Mouse (Mus musculus) cerebellum, postnatal 14 days (tissue): ENCODE results near the gene Armt1.

ENCODE experiments used
- DNase-seq, 2 experiments: peaks; one replicate each; pipeline ENCODE4 v3.0.0; 2021; ENCODE audit warnings: mixed read lengths in 2 of 2

The Armt1 gene

DNA sequence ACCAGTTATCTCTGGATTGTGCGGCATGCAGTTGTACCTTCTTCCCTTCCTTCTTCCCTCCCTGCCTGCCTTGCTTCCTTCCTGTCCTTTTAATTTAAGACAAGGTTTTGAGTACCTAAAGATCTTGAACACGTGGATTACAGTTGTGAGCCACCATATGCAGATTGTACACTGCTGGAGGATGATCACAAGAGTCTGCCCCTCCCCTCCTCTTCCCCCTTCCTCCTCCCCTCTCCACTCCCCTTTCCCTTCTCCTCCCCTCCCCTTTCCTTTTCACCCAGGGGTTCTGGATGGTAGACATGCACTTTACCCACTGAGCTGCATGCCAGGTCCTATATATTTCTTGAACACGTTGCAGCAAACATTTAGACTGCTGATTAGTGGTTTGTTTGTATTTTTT is 3.1 kb downstream of the Armt1 start:
- no peak for DNase-seq

DNA sequence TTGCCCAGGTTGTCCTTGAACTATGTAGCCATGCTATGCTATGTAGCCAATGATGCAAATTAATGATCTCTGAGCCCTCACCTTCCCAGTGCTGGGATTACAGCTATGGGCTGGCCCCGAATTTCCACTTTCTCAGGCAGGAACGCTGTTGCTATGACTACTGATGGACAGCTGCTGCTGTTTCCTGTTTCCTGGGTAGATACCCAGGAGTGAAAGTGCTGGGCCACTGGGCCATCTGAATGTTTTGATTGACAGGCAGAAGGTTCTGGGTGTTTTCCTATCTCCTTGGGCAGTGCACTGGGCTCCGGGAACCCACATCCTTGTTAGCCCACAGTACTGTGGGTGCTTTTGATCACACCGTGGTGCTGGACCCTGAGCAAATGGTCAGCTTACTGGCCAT is 24.1 kb downstream of the Armt1 start:
- DNase-seq, result no peak

DNA sequence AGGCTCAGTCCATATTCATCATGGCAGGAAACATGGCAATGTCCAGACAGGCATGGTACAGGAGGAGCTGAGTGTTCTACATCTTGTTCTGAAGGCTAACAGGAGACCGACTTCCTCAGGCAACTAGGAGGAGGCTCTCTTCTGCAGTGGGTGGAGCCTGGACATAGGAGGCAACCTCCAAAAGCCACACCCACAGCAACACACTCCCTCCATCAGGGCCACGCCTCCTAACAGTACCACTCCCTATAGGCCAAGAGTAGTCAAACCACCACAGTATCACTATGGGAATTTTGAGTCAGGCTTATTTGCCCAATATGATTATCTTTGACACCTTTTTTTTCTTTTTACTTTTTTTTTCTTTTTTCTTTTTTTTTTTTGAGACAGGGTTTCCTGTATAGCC is 27.9 kb downstream of the Armt1 start:
- DNase-seq, result no peak

DNA sequence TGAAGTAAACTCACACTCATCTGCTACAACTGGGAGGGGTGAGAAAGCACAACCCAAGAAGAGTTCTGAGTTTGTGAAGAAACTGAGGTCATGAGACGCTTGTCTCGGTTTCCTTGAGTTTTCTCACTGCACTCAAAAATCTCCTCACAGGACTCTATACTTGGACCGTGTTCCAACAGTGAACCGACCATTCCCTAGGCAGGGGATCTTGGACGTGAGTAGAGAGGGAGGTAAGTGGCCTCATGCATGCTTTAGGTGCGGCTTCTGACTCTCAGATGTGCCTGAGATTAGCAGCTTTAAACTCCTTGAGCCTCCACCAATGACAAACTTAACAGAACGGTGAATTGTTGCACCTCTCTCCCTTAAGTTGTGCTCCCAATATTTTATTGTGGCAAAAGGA is 33.5 kb downstream of the Armt1 start:
- no peak for DNase-seq

DNA sequence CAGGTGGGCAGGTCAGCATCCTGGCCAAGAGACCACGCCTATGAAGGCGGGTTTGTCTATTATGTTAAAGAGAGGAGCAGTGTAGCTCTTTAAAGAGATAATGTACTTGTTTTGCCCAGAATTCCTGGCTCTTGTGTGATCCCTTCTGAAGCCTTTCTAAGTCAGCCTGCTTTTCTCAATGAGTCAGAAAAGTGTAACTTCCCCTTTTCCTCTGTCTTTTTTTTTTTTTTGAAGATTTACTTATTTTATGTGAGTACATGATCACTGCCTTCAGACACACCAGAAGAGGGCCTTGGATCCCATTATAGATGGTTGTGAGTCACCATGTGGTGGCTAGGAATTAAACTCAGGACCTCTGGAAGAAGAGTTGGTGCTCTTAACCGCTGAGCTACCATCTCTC is 37.1 kb downstream of the Armt1 start:
- no peak for DNase-seq

DNA sequence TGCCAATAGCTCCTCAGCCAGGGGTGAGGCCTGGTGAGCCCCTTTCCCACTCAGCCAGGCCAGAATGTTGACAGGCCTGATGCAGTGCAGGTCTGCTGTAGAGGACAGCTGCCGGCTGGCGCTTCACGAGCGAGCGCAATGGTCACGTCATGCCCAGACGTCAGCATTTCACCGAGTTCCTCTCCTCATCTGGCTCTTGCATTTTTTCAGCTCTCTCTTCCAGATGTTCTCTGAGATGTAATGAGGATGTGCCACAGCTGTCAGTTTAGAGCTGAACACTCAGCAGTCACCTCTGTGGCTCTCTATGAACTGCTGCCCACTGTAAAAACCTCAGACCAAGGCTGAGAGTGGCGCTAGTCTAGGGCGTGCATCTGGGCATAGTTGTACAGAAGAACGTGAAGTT is 41.3 kb downstream of the Armt1 start:
- no peak for DNase-seq

DNA sequence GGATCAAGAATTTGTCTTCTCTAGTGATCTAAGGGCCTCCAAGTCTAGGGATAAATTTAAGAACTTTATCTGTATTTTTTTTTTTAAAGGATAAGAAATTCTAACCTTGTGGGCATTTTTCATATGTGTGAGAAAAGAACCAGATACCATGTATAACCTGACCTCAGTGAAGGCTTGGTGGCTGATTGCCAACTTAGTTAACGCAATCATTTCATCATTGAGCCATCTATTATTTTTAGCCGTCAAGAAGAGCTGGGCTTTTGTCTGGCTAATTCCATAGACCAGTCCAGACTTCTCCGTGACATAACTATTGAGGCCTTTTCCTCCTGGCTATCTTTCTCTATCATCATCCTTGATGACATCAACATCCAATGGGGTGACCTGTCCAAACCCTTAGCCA is 43.2 kb downstream of the Armt1 start:
- no peak for DNase-seq

DNA sequence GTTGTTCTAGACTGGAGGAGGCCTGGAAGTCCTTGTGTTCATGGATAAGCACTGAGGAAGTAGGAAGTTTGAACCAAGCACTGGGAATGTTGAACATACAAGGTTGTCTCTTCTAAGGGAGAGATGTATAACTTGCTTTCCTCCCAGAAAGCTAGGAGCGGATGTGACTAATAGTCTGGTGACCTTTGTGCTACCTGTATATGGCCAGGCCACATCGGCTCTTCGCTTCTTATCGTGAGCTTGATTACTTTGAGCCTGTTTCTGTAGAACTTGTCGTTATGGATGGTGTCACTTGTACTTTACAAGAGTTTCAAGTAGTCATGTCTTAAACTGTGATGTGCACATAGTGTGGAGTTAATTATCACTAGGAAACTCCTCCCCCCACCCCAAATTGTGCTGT is 44.3 kb downstream of the Armt1 start:
- no peak for DNase-seq

DNA sequence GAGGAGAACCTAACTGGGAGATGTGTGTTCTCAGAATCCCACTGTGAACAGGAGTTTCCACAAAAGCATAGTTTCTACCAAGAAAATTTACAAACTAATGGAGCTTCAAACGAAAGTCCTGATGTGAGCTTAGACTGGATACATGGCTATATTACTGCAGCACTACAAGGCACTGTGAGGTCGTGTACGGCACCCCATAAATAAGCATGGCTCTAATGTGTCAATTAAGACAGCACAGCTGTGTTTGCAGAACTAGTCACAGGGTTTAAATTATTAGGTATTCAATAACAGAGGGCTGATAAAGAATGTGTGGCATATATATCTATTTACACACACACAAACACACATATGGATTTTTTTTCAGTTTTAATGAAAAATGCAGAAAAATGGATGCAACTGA is 48.7 kb downstream of the Armt1 start:
- no peak for DNase-seq

DNA sequence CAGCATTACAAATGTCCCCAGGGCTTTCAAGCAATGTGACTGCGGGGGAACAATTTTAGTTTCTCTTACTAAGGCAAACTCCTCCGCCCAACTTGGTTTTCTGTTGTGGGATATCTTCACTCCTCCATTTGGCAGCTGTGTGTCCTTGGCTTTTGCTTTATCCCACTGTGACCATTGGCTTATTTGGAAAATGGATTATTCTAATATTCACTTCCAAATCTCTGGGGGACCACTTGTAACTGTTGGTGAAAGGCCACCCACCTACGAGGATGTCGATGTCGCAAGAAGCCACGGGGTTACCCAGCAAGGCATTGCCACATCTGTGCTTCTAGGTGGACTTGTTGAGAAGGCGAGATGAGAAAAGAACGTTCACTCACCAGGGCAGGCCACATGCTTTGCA is 49.4 kb downstream of the Armt1 start:
- DNase-seq, result no peak

DNA sequence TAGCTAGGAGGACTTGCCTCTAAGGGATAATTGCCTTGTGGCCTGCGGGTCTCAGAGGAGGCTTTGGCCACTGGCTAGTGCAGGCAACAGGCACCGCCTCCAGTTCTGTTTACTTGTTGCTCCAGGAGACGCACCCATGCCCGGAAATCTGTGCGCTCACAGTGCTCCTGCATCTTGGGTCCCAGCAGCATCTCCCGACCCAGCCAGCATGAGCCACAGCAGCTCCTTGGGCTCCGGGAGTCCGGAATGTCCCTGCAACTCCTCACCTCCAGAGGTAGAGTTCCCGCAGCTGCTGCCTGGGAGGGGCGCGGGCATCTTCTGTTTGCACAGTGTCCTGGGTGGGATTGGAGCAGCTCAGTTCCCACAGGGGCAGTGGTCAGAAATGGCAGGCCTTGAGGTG is 50.1 kb downstream of the Armt1 start, which contains the start of gene Ccdc170:
Ccdc170 (plus strand) TSS at position 148 of the 400 bp plus-strand sequence.
- no peak for DNase-seq

DNA sequence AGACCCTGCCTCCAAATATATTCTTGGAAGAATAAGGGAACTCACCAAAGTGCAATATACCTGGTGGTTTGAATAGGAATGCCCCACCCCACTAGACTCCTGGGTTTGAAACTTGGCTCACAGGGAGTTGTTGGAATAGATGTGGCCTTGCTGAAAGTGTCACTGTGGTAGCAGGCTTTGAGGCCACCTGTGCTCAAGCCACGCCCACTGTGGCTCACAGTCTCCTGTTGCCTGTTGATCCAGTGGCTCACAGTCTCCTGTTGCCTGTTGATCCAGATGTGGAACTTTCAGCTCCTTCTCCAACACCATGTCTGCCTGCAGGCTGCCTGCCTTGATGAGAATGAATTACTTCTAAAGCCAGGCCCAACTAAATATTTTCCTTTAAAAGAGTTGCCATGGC is 51.6 kb downstream of the Armt1 start:
- DNase-seq, result no peak

DNA sequence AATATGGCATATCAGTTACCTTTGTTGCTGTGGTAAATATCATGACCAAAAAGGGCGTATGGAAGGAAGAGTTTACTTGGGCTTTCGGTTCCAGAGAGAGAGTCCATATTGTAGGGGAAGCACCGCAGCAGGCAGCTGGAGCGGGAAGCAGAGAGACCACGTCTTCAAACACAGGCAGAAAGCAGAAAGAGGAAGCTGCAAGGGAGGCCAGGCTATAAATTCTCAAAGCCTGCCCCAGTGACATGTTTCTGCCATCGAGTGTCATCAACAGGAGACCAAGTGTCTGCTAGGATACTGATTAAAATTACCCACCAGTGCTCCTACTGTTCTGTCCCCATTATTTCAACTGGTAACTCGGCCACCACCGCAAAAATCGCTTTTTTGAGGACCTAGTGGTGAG is 52.7 kb downstream of the Armt1 start:
- DNase-seq, result no peak

DNA sequence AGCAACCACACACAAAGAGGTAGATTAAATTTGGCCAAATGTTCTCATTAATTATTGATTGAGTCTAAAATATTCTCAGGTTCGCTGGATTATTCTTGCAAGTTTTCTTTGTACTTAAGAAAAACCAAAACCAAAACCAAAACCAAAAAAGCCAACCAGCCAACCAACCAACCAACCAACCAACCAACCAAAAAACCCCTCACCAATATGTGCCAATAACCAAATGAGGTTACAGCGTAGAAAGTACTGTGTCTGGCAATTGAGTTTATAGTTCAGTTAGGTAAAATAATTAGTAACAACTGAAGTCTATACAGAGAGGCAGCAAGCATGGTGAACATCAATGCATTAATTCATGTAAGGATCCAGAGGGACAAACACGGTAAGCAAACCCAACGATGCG is 57.6 kb downstream of the Armt1 start:
- no peak for DNase-seq

DNA sequence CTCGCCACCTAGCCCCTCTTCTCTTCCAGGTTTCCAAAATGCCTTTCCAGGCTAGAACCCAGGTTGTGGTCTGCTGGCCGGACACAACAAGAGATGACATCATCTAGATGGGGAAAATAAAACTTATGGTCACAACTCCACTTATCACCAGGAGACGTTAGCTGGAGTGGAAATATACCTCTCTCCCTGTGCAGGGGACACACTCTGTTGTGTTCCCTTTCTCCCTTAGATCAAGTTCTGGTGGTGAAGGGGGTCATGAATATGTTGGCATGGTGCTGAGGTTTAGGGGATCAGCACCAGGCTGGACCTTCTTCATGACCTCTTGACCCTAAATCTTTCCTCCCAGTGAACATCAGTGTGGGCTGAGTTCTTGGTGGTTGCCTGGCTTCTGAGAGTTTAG is 59.0 kb downstream of the Armt1 start:
- no peak for DNase-seq

DNA sequence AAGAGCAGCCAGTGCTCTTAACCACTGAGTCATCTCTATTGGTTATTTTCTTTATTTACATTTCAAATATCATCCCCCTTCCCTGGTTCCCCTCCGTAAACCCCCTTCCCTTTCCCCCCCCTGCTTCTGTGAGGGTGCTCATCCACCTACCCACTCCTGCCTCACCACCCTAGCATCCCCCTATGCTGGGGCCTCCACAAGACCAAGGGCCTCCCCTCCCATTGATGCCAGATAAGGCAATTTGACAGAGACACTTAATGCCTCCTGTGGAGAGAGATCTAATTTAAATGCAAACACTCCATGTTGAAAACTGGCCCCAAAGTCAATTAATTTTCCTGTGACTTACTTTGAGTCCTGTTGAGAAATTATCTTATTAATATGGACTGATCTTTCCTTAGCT is 59.8 kb downstream of the Armt1 start:
- DNase-seq, result no peak

DNA sequence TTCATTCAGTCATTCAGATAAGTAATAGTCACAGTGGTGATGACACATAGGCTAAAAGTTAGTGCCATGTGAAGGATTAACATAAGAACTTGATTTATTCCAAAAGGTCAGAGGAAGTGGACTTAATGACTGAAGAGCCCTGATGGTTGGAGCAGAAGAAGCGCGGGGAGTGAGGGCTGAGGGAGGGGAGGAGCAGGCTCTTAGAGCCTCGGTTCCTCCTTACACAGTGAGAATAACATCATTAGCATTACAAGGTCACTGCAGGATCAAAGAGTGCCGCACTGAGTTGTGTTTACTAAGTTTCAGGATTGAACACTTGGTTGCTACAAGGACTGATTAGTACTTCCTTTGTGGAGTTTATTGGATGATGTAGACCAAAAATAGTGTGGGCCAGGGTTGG is 60.6 kb downstream of the Armt1 start:
- DNase-seq, result no peak

DNA sequence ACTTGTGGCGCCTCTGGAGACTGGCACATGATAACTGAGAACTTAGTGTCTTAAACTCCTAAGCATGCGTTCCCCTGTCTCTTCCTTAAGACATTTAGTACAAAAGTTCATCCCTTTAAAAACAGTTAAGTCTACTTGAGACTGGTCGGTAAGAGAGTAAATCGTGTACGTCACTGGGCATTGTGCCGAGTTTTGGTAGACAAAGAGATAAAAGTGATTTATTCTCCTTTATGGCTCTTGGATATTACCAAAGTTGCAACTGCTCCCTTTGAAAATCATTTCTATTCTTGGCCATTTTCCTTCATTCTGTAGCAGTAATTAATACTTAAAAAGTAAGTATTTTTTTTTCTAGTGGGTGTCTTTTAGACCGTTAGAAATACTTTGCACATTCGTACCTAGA is 71.0 kb downstream of the Armt1 start:
- DNase-seq, result no peak
